Mouse (Mus musculus) cerebellum, adult 2 months (tissue): ENCODE data around the gene Cfap44. TPM values are rescaled to one million over a fixed set of nuclear protein-coding genes. Genes with fewer than 3 reads are reported as not detected.
"Not testable (repeated sequence)": the region's sequence is repeated elsewhere in the genome, so short reads cannot be mapped to it uniquely, and the experiment has no call there.

Experiments
- DNase-seq, 2 experiments: peaks; one replicate each; pipeline ENCODE4 v3.0.0; 2021
- H3K27ac ChIP-seq: fragments of 200-500 bp; 2 replicates; pipeline ENCODE4 v1.5.1; 2012; ENCODE audit warnings: low read length, control low read depth, inconsistent platforms; ENCODE audit not compliant: insufficient read depth
- H3K27me3 ChIP-seq: fragments of 200-500 bp; 2 replicates; pipeline ENCODE4 v1.6.1; 2012; ENCODE audit warnings: inconsistent platforms, mild to moderate bottlenecking, low read length, moderate library complexity; ENCODE audit not compliant: control insufficient read depth, insufficient read depth
- H3K4me1 ChIP-seq: fragments of 200-500 bp; 2 replicates; pipeline ENCODE4 v1.6.1; 2011; ENCODE audit warnings: low read length; ENCODE audit not compliant: control insufficient read depth, insufficient read depth
- H3K4me3 ChIP-seq: fragments of 200-500 bp; replicated peaks from 2 replicates; pipeline ENCODE3; 2011; ENCODE audit warnings: mild to moderate bottlenecking, low read depth, low read length, control low read depth; ENCODE audit not compliant: insufficient read depth
- CTCF ChIP-seq: fragments of 200-500 bp; IDR thresholded peaks from 2 replicates; pipeline ENCODE4 v1.5.1; 2011; ENCODE audit warnings: low read depth, mild to moderate bottlenecking, control low read depth, low read length, moderate library complexity, borderline replicate concordance; ENCODE audit not compliant: insufficient read depth
- POLR2A ChIP-seq: fragments of 200-500 bp; IDR thresholded peaks from 2 replicates; pipeline ENCODE4 v1.6.1; 2011; ENCODE audit warnings: low read length, control low read depth, borderline replicate concordance; ENCODE audit not compliant: insufficient read depth
- WGBS: fragments of 180-500 bp; shearing (Covaris S2); methylation state at CpG from one replicate; pipeline ENCODE4 v1.1.7; 2018; 5-methylcytosine and 5-hydroxymethylcytosine counted together
- polyA plus RNA-seq: library from polyadenylated mRNA; depleted of rRNA; stranded (reverse); fragments of >200 nt; gene quantifications from 2 replicates; pipeline ENCODE4 v1.2.3, GENCODE M21; 2012

The Cfap44 gene
- polyA plus RNA-seq, 1 experiment = 1.5 TPM

DNA sequence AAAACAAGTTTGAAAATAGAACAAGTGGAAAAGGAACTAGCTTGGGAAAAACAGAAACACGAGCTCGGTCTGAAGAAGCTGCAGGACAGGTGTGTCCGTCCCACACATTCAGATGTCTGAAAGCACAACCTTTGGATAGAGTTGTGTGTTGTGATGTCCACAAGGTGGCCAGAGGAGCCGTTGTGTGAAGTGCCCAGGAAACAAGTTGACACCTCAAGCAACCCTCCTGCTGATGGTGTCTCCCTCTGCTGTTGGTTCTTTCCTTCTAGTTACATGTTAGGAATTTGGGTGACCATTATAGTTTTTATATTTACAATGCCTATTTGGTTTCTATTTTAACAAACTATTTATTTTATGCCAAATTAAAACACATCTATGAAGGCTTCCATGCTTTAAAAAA lies 40.9 kb downstream of the Cfap44 start:
- TF ChIP-seq POLR2A (no peak), CTCF (peak; percentile 34; the same call in 1 of the 2 replicates)
- no peaks in the 10 kb centered on the region for H3K27me3 ChIP-seq
- no peak overlapping the region for H3K27ac ChIP-seq
- DNase-seq = peak in 1 of 2 experiments; percentile 9
- 48% methylated on average over 4 of the region's 4 CpGs for WGBS
- H3K4me1 ChIP-seq = no peaks in the 10 kb centered on the region
- H3K4me3 ChIP-seq = no peak overlapping the region

DNA sequence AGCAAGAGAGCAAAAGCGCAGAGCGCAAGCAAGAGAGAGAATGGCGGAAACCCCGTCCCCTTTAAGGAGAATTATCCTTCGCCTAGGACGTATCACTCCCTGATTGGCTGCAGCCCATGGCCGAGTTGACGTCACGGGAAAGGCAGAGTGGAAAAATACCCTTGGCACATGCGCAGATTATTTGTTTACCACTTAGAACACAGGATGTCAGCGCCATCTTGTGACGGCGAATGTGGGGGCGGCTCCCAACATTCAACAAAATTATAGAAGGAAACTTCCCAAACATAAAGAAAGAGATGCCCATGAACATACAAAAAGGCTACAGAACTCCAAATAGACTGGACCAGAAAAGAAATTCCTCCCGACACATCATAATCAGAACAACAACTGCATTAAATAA lies 47.3 kb downstream of the Cfap44 start:
- 89% methylated on average over 15 of the region's 15 CpGs for WGBS
- not testable (repeated sequence) for DNase-seq, H3K4me3 ChIP-seq, H3K27me3 ChIP-seq, H3K4me1 ChIP-seq, H3K27ac ChIP-seq

DNA sequence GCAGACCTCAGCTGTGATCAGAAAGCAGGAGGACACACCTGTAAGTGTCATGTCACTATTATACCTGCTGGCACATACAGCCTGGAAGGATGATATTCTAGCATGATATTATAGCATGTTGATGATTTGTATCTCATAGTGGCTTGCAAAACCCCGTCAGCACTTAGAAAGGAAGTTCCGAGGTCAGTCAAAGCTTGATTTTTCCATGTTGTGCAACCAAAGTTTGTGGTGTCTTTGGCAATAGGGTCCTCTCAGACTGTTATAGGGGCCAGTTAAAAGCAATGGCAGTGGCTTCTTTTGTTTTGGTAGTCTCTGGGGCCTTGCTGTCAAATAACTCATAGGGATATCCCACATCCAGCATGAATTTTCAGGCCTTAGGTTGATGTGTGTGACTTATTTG lies 63.3 kb downstream of the Cfap44 start:
- no peak for DNase-seq
- Histone ChIP-seq H3K4me3 (no peak overlapping the region), H3K27me3 (no peaks in the 10 kb centered on the region), H3K4me1 (no peaks in the 10 kb centered on the region), H3K27ac (no peak overlapping the region)
- WGBS = 94% methylated on average over 2 of the region's 2 CpGs
- TF ChIP-seq CTCF (no peak), POLR2A (no peak)

DNA sequence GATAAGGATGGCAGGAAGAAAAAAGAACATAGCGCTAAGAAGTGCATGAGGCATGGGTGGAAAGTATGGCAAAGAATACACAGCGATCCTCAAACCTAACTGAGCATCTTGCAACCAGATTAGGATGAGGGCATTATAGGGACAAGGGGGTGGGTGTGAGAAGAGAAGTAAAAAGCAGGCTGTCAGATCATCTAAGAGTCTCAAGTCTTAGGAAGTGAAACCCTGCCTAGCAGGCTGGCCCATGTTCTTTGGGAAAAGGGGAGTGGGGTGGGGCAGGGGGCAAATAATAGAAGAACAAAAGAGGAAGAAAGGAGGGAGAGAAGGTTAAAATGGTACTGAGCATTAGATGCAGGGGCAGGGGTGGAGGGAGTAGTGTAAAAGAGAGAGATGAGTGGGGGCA lies 64.2 kb downstream of the Cfap44 start:
- TF ChIP-seq POLR2A (no peak), CTCF (no peak)
- Histone ChIP-seq H3K27ac (no peak overlapping the region), H3K4me1 (no peaks in the 10 kb centered on the region), H3K4me3 (no peak overlapping the region), H3K27me3 (no peaks in the 10 kb centered on the region)
- no peak for DNase-seq
- 96% methylated on average over 2 of the region's 2 CpGs for WGBS

DNA sequence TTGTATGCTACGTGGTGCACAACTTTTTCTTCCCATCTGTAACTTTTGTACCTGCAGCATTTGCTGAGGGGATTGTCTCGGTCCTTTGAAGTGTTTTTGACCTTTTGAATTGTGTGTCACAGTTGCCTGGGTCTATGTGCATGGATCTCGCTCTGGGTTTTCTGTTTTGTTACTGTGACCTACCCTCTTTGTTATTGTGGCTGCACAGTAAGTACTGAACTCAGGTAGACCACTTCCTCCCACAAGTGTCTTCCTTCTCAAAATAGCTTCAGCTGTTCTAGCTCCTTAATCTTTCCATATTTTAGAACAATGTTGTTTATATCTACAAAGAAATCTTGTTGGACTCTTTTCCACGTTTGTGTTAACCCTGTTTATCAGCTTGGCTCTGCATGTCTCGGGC lies 66.3 kb downstream of the Cfap44 start:
- Histone ChIP-seq H3K27ac (no peak overlapping the region), H3K4me3 (no peak overlapping the region), H3K27me3 (no peaks in the 10 kb centered on the region), H3K4me1 (no peaks in the 10 kb centered on the region)
- DNase-seq = no peak
- TF ChIP-seq CTCF = no peak
- 86% methylated on average over 5 of the region's 5 CpGs for WGBS

DNA sequence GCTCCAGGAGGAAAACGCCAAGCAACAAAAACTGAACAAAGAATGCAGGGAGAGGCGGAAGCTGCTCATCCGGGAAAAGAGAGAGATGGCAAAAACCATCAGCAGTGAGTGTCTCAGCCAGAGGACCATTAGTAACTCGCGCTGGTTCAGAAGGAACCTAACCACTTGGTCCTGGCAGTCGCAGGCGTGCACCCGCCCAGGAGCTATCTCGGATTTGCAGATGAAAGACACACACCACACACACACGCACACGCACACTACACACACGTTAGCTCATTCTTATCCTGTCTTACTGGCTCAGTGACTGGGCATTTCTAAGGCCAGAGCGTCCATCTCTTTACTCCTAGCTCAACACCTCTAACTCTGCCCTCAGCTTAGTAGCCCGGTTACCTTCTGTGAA lies 80.7 kb downstream of the Cfap44 start:
- whole genome bisulfite sequencing = 90% methylated on average over 14 of the region's 14 CpGs
- H3K27ac ChIP-seq = no peak overlapping the region
- TF ChIP-seq POLR2A = no peak
- TF ChIP-seq CTCF = no peak

DNA sequence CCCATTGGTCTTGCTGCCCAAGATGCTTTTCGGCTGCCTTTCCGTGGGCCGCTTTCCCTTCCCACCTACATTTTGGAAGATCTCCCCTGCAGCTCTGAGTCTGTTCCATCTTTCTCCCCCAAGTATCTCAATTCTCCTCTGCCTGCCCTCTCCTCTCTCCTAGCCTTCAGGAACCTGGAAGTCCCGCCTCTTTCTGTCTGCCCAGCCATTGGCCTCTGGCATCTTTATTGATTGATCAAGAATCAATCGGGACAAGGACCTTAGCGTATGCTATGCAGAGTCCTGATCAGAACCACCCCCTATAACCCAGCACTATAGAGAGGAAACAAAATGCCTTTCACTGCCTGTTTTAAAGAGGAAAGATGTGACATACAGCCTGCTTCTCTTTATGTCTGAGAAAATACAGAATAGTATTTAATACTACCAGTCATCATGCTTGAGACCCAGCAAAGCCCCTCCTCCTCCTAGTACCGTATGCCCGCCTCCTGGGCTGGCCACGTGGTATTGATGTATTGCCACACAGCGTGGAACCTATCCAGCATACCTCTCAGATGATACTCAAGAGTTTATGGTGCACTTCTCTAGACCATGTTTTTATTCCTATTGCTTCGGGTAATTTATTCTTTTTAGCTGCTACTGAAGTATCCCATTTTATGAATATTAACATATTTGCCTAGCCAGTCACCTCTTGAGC lies 81.2 kb downstream of the Cfap44 start:
- 91% methylated on average over 11 of the region's 11 CpGs for WGBS
- Histone ChIP-seq H3K4me1 (peaks cover 6% of the 10 kb centered on the region; the same call in 1 of the 2 replicates), H3K27ac (no peak overlapping the region), H3K27me3 (no peaks in the 10 kb centered on the region), H3K4me3 (no peak overlapping the region)
- DNase-seq = no peak
- TF ChIP-seq POLR2A = no peak
- no peak for TF ChIP-seq CTCF

More for the DNA sequence above, 80.7 kb downstream of the Cfap44 start:
- Histone ChIP-seq H3K4me3 (no peak overlapping the region), H3K27me3 (no peaks in the 10 kb centered on the region), H3K4me1 (peaks cover 6% of the 10 kb centered on the region; the same call in 1 of the 2 replicates)
- DNase-seq = no peak

DNA sequence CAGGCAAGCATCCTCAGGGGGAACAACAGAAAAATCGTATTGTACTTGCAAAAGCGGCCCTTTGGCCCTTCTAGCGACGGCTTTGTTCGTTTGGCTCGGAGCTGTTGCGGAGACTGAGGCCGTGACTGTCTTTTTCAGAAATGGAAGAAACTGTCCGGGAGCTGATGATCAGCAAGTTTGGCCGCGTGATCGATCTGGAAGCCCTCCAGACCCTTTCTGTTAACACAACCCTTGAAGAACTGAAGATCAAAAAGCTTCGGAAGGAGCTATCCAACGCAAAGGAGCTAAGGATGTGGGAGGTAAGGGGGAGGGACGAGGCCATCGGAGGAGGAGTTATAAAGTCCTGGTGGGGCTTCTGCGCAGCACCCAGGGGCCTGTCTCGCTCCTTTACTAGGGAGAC lies 84.2 kb downstream of the Cfap44 start:
- WGBS = 52% methylated on average over 18 of the region's 18 CpGs
- no peak for TF ChIP-seq CTCF
- Histone ChIP-seq H3K27ac (no peak overlapping the region), H3K27me3 (no peaks in the 10 kb centered on the region), H3K4me1 (peaks cover 6% of the 10 kb centered on the region; the same call in 1 of the 2 replicates), H3K4me3 (no peak overlapping the region)
- peak in 1 of 2 experiments; percentile 13 for DNase-seq
